Mouse (Mus musculus) liver, embryonic 14.5 days (tissue): Measurements from ENCODE around the gene Usp15.

ENCODE experiments used
- CTCF ChIP-seq: IDR thresholded peaks from 2 replicates; pipeline ENCODE4 v1.5.1; 2016; ENCODE audit warnings: antibody characterized with exemption, low read depth, control low read depth
- EP300 ChIP-seq: IDR thresholded peaks from 2 replicates; pipeline ENCODE4 v1.6.1; 2016; ENCODE audit warnings: antibody characterized with exemption, low read depth

DNA sequence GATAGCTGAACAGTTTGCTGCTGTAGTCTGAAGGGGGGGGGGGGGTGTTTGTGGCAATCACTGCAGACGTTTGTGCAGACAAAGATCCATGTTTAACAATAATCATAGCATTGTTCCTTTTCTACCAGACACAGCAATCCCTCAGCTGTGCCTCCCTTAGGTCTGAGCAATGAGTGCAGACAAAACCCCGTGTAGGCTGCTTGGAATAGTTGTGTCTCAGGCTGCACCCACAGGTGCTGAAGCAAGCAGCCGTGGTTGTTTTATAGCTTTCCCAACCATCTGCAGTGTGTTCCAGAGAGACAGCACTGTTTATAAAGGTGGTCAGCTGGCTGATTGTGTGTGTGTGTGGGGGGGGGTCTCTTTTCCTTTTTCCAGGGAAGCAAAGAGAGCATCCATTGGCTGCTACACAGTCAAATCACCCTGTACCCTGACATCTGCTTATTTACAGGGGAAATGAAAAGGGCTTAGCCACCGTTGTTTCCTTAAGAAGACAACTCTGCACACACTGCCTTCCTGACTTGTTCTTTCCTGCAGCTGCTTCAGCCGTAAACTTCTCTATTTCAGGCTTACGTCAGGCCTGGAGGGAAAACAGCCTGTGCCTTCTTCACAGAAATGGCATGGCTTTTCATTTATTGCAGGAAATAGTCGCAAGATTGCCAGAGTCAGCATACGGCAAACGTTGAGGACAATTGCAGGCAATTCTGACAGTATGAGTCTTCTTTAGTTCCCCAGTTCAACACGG is 111.7 kb downstream of the Usp15 start:
- TF ChIP-seq EP300 (no peak), CTCF (no peak)
